Mouse (Mus musculus): Measurements from ENCODE around the gene Trat1.

DNA sequence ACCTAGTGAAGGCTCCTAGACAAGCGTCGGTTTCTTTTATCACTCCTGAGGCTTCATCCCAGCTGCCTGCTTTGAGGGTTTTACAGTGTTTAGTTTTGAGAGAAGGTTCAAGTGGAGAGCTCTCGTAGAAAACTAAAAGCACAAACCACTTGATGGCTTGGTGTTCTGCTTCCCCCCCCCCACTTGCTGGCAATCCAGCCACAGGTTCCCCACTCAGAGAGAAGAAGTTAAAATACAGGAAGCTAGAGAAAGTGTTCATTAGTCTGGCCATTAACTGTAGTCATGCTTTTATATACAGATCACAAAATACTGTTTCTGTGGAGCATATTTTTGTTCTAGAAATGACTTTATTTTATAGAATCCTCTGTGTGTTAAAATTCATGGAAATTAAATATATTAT is 30.3 kb downstream of the Trat1 start:
- TF ChIP-seq CTCF (IDR thresholded peaks at IDR 0.05; ENCODE audit: control insufficient read depth, insufficient read depth, insufficient replicate concordance, low read depth, low read length) (no peak), POLR2A (IDR thresholded peaks at IDR 0.05; ENCODE audit: control insufficient read depth, low read depth, low read length) (no peak)

Measured in testis, adult 2 months (tissue).